Mouse (Mus musculus): Measurements from ENCODE around the gene Atl3. TPM values are rescaled to one million over a fixed set of nuclear protein-coding genes. Genes with fewer than 3 reads are reported as not detected.

The Atl3 gene
- polyA plus RNA-seq, 1 experiment from 2014 or later, result 9.2 TPM

- no peak for ATAC-seq (ENCODE audit: low FRiP score)
- Histone ChIP-seq H3K27me3 (no peaks in the 10 kb centered on the region), H3K27ac (no peak overlapping the region), H3K4me2 (no peak overlapping the region), H3K4me3 (replicated peaks) (no peak overlapping the region), H3K9me3 (no peaks in the 10 kb centered on the region), H3K4me1 (peaks cover 2% of the 10 kb centered on the region; the same call in 1 of the 2 replicates), H3K36me3 (replicated peaks) (no peaks in the 10 kb centered on the region), H3K9ac (no peak overlapping the region)
- 96% methylated on average over 1 of the region's 1 CpGs for WGBS
These were observed 70.6 kb downstream of the Atl3 start for GRCm38 (mm10) chr19:7564457-7564856.

GRCm38 (mm10) chr19:7566826-7567225 lies 73.0 kb downstream of the Atl3 start:
- Histone ChIP-seq H3K27ac (no peak overlapping the region), H3K9ac (no peak overlapping the region), H3K4me1 (peaks cover 2% of the 10 kb centered on the region; the same call in 1 of the 2 replicates), H3K4me3 (replicated peaks) (no peak overlapping the region), H3K4me2 (no peak overlapping the region), H3K36me3 (replicated peaks) (no peaks in the 10 kb centered on the region), H3K9me3 (no peaks in the 10 kb centered on the region), H3K27me3 (no peaks in the 10 kb centered on the region)
- 52% methylated on average over 3 of the region's 3 CpGs for WGBS
- ATAC-seq (ENCODE audit: low FRiP score), result no peak

- Histone ChIP-seq H3K27me3 (no peaks in the 10 kb centered on the region), H3K9ac (no peak overlapping the region), H3K4me2 (no peak overlapping the region), H3K4me3 (replicated peaks) (no peak overlapping the region), H3K9me3 (no peaks in the 10 kb centered on the region), H3K27ac (no peak overlapping the region), H3K36me3 (replicated peaks) (no peaks in the 10 kb centered on the region), H3K4me1 (peaks cover 2% of the 10 kb centered on the region; the same call in 1 of the 2 replicates)
- ATAC-seq (ENCODE audit: low FRiP score), result no peak
- 58% methylated on average over 3 of the region's 3 CpGs for WGBS
These were observed 74.5 kb downstream of the Atl3 start for GRCm38 (mm10) chr19:7568364-7568763.

DNA sequence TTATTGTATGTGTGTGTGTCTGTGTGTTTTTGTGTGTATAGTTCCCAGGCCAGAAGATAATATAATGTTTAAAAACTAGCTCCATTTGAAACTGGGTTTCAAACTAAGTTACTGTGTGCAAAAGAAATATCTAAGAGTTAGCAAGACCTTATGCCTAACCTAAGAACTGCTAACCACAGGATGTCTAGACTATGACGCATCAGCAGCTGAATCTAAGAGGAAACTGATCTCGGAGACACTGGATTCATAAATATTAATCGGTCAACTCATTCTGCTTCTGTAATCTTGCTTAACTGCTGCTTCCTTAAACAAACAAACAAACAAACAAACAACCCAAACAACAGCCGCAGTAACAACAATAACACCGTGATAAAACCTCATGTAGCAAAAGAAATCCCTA lies 75.8 kb downstream of the Atl3 start:
- Histone ChIP-seq H3K36me3 (replicated peaks) (no peaks in the 10 kb centered on the region), H3K9ac (no peak overlapping the region), H3K27ac (no peak overlapping the region), H3K4me2 (no peak overlapping the region), H3K27me3 (no peaks in the 10 kb centered on the region), H3K4me3 (replicated peaks) (no peak overlapping the region), H3K9me3 (no peaks in the 10 kb centered on the region), H3K4me1 (peaks cover 2% of the 10 kb centered on the region; the same call in 1 of the 2 replicates)
- WGBS, result 89% methylated on average over 5 of the region's 5 CpGs
- ATAC-seq (ENCODE audit: low FRiP score), result no peak

DNA sequence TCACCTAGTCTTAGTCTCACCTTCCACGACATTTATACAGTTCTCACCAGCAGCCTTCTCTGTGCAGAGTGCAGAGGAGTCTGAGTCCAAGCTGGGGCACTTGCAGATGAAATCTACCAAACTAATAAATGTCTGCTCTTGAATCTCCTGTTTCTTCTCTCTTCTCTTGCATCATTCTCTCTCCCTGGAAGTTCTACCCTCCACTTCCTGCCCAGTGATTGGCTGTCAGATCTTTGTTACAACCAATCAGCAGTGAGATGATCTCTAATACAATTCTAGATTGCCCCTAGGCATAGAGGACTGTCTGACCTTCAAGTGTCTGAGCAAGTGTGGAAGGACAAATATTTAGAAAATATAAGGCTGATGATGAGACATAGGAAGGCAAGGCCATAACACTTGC lies 82.3 kb downstream of the Atl3 start:
- WGBS, result 94% methylated on average over 1 of the region's 1 CpGs
- no peak for ATAC-seq (ENCODE audit: low FRiP score)
- Histone ChIP-seq H3K9me3 (no peaks in the 10 kb centered on the region), H3K4me2 (no peak overlapping the region), H3K36me3 (replicated peaks) (no peaks in the 10 kb centered on the region), H3K4me1 (no peaks in the 10 kb centered on the region), H3K27me3 (no peaks in the 10 kb centered on the region), H3K9ac (no peak overlapping the region), H3K27ac (no peak overlapping the region), H3K4me3 (replicated peaks) (no peak overlapping the region)

- H3K36me3 ChIP-seq (replicated peaks), result no peaks in the 10 kb centered on the region
- 88% methylated on average over 3 of the region's 3 CpGs for WGBS
- no peaks in the 10 kb centered on the region for H3K9me3 ChIP-seq
- H3K27ac ChIP-seq, result no peak overlapping the region
- no peak overlapping the region for H3K9ac ChIP-seq
- H3K4me3 ChIP-seq (replicated peaks), result no peak overlapping the region
- no peaks in the 10 kb centered on the region for H3K4me1 ChIP-seq
- no peaks in the 10 kb centered on the region for H3K27me3 ChIP-seq
- no peak for ATAC-seq (ENCODE audit: low FRiP score)
- no peak overlapping the region for H3K4me2 ChIP-seq
These were observed 83.9 kb downstream of the Atl3 start for GRCm38 (mm10) chr19:7577710-7578109.

DNA sequence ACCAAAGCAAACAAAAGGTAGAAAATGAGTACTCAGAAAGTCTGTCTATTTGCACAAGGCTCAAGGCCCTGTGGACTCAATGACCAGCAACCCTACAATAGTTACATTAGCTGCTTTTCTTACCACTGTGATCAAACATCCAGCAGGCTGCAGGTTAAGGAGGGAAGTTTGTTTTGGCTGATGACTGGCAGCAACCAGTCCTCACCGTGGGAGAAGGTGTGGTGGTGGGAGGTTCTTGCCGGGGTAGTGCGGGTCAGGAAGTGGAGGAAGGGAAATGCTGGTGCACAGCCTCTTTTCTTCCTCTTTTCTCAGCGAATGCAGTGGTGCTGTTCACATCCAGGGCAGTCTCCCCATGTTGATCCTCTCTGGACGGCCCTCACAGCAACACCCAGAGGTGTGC lies 87.2 kb downstream of the Atl3 start:
- no peak overlapping the region for H3K27ac ChIP-seq
- no peak for ATAC-seq (ENCODE audit: low FRiP score)
- H3K4me3 ChIP-seq (replicated peaks), result no peak overlapping the region
- H3K9me3 ChIP-seq, result no peaks in the 10 kb centered on the region
- H3K4me2 ChIP-seq, result no peak overlapping the region
- H3K4me1 ChIP-seq, result no peaks in the 10 kb centered on the region
- H3K27me3 ChIP-seq, result no peaks in the 10 kb centered on the region
- H3K9ac ChIP-seq, result no peak overlapping the region
- no peaks in the 10 kb centered on the region for H3K36me3 ChIP-seq (replicated peaks)
- 69% methylated on average over 5 of the region's 5 CpGs for WGBS

DNA sequence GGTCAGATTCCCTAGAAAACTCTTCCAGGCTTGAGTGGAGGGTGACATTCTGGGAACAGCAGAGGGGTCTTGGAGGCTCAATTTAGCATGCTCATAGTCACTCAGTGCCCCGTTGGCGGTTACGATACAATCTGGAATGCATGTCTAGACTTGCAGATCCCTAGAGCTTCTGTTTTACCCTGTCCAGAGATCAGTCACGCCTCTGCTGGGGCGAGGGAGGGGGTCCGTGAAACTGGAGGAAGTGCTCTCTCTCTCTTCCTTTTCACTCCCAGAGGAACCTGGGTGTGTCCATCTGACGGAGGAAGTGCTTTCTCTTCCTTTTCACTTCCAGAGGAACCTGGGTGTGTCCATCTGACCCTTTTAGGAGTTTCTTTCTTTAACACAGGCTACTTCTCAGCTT lies 89.3 kb downstream of the Atl3 start:
- no peak for ATAC-seq (ENCODE audit: low FRiP score)
- no peaks in the 10 kb centered on the region for H3K9me3 ChIP-seq
- no peaks in the 10 kb centered on the region for H3K27me3 ChIP-seq
- no peak overlapping the region for H3K4me3 ChIP-seq (replicated peaks)
- no peaks in the 10 kb centered on the region for H3K4me1 ChIP-seq
- no peak overlapping the region for H3K27ac ChIP-seq
- H3K9ac ChIP-seq, result no peak overlapping the region
- no peak overlapping the region for H3K4me2 ChIP-seq
- 81% methylated on average over 7 of the region's 7 CpGs for WGBS
- H3K36me3 ChIP-seq (replicated peaks), result no peaks in the 10 kb centered on the region

GRCm38 (mm10) chr19:7583599-7583998 lies 89.8 kb downstream of the Atl3 start:
- Histone ChIP-seq H3K4me3 (replicated peaks) (no peak overlapping the region), H3K4me2 (no peak overlapping the region), H3K27me3 (no peaks in the 10 kb centered on the region), H3K36me3 (replicated peaks) (no peaks in the 10 kb centered on the region), H3K9me3 (no peaks in the 10 kb centered on the region), H3K9ac (no peak overlapping the region), H3K4me1 (no peaks in the 10 kb centered on the region), H3K27ac (no peak overlapping the region)
- no peak for ATAC-seq (ENCODE audit: low FRiP score)
- 86% methylated on average over 3 of the region's 3 CpGs for WGBS

DNA sequence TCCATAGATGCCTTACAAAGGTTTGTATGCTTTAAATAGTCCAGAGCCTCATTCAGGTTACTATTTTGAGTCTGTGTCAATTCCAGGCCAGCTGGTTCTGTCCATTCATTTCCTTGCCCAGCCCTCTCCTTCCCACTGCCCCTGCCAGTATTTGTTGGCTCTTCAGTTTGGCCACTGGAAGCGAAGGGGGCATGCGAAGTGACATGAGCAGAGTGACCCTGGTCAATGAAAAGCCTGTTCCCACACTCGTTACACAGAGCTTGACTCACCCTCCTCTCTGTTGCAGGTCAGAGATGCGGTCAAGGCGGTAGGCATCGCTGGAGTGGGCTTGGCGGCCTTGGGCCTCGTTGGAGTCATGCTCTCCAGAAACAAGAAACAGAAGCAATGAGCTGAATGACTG lies 91.4 kb downstream of the Atl3 start:
- Histone ChIP-seq H3K4me2 (no peak overlapping the region), H3K9me3 (no peaks in the 10 kb centered on the region), H3K27ac (no peak overlapping the region), H3K27me3 (no peaks in the 10 kb centered on the region), H3K9ac (no peak overlapping the region), H3K4me3 (replicated peaks) (no peak overlapping the region), H3K36me3 (replicated peaks) (no peaks in the 10 kb centered on the region), H3K4me1 (no peaks in the 10 kb centered on the region)
- WGBS, result 88% methylated on average over 8 of the region's 8 CpGs
- no peak for ATAC-seq (ENCODE audit: low FRiP score)

- ATAC-seq (ENCODE audit: low FRiP score), result no peak
- Histone ChIP-seq H3K36me3 (replicated peaks) (no peaks in the 10 kb centered on the region), H3K4me2 (no peak overlapping the region), H3K4me3 (replicated peaks) (no peak overlapping the region), H3K9me3 (no peaks in the 10 kb centered on the region), H3K4me1 (no peaks in the 10 kb centered on the region), H3K27ac (no peak overlapping the region), H3K27me3 (no peaks in the 10 kb centered on the region), H3K9ac (no peak overlapping the region)
- 94% methylated on average over 6 of the region's 6 CpGs for WGBS
These were observed 91.9 kb downstream of the Atl3 start for GRCm38 (mm10) chr19:7585764-7586163.
